Mouse (Mus musculus) gastrocnemius, adult 2 months (tissue): ENCODE data around the gene Bri3. TPM values are rescaled to one million over a fixed set of nuclear protein-coding genes. Genes with fewer than 3 reads are reported as not detected.

ENCODE experiments used
- DNase-seq: peaks from one replicate; pipeline ENCODE4 v3.0.0; 2022
- H3K27ac ChIP-seq: fragments of 200-600 bp; 2 replicates; pipeline ENCODE4 v1.8.1; 2022; ENCODE audit warnings: mild to moderate bottlenecking
- H3K4me3 ChIP-seq: fragments of 200-600 bp; 2 replicates; pipeline ENCODE4 v1.8.1; 2022; ENCODE audit warnings: mild to moderate bottlenecking, moderate library complexity
- CTCF ChIP-seq: fragments of 200-600 bp; IDR thresholded peaks from 2 replicates; pipeline ENCODE4 v1.8.1; 2022; ENCODE audit warnings: antibody characterized with exemption, mild to moderate bottlenecking, moderate library complexity
- intact Hi-C: fragments of 180-260 bp; cut with DNase I; formaldehyde crosslinking; loops from one replicate; pipeline ENCODE4 v1.15.1; 2025
- total RNA-seq, 2 experiments: library from RNA; stranded (reverse); gene quantifications; 2 replicates each; pipeline ENCODE4 v1.2.3; 2021

The Bri3 gene
- total RNA-seq, 2 experiments from 2014 or later = 36.4 to 45.7 TPM

- intact Hi-C loops = no loop called here
- H3K27ac ChIP-seq = no peak overlapping the region
These were observed 27.5 kb downstream of the Bri3 start for GRCm38 (mm10) chr5:144271772-144272171.

GRCm38 (mm10) chr5:144274904-144275303, 30.7 kb downstream of the Bri3 start:
- Histone ChIP-seq H3K4me3 (peak overlapping the region; percentile 23; the same call in 1 of the 2 replicates), H3K27ac (peak overlapping the region; percentile 25; the same call in 1 of the 2 replicates)
- DNase-seq = peak; percentile 37
- TF ChIP-seq CTCF = no peak
- intact Hi-C loops = no loop called here

More at GRCm38 (mm10) chr5:144271772-144272171, 27.5 kb downstream of the Bri3 start:
- no peak overlapping the region for H3K4me3 ChIP-seq
- TF ChIP-seq CTCF = no peak
- no peak for DNase-seq

- Histone ChIP-seq H3K27ac (no peak overlapping the region), H3K4me3 (no peak overlapping the region)
- no peak for TF ChIP-seq CTCF
- intact Hi-C loops = loop anchor here (1.0 kb wide), 1 partner anchor 21 kb away; no protein-coding TSS in a partner anchor
- DNase-seq = no peak
These were observed 32.8 kb downstream of the Bri3 start for GRCm38 (mm10) chr5:144276898-144277630.

- intact Hi-C loops = no loop called here
- TF ChIP-seq CTCF = no peak
- DNase-seq = no peak
These were observed 34.2 kb downstream of the Bri3 start for GRCm38 (mm10) chr5:144278374-144278960.

GRCm38 (mm10) chr5:144279081-144279541, 34.9 kb downstream of the Bri3 start:
- no peak for TF ChIP-seq CTCF
- DNase-seq = no peak
- Histone ChIP-seq H3K27ac (no peak overlapping the region), H3K4me3 (no peak overlapping the region)
- intact Hi-C loops = no loop called here

More at GRCm38 (mm10) chr5:144278374-144278960, 34.2 kb downstream of the Bri3 start:
- H3K4me3 ChIP-seq = no peak overlapping the region
- H3K27ac ChIP-seq = no peak overlapping the region

GRCm38 (mm10) chr5:144279926-144280325, 35.7 kb downstream of the Bri3 start:
- H3K4me3 ChIP-seq = no peak overlapping the region
- H3K27ac ChIP-seq = no peak overlapping the region
- TF ChIP-seq CTCF = no peak
- DNase-seq = no peak
- intact Hi-C loops = no loop called here

GRCm38 (mm10) chr5:144282470-144283260, 38.4 kb downstream of the Bri3 start:
- Histone ChIP-seq H3K4me3 (no peak overlapping the region), H3K27ac (no peak overlapping the region)
- no peak for DNase-seq
- intact Hi-C loops = no loop called here
- no peak for TF ChIP-seq CTCF

GRCm38 (mm10) chr5:144283551-144284031, 39.4 kb downstream of the Bri3 start:
- DNase-seq = peak; percentile 59
- TF ChIP-seq CTCF = no peak
- intact Hi-C loops = no loop called here
- Histone ChIP-seq H3K27ac (no peak overlapping the region), H3K4me3 (no peak overlapping the region)

- no peak for TF ChIP-seq CTCF
- no peak for DNase-seq
- H3K4me3 ChIP-seq = no peak overlapping the region
- H3K27ac ChIP-seq = no peak overlapping the region
- intact Hi-C loops = no loop called here
These were observed 40.4 kb downstream of the Bri3 start for GRCm38 (mm10) chr5:144284599-144284998.

- DNase-seq = no peak
- Histone ChIP-seq H3K4me3 (no peak overlapping the region), H3K27ac (no peak overlapping the region)
- intact Hi-C loops = no loop called here
- no peak for TF ChIP-seq CTCF
These were observed 42.5 kb downstream of the Bri3 start for GRCm38 (mm10) chr5:144286591-144287266.

GRCm38 (mm10) chr5:144287267-144287820, 43.1 kb downstream of the Bri3 start:
- Histone ChIP-seq H3K4me3 (no peak overlapping the region), H3K27ac (no peak overlapping the region)
- TF ChIP-seq CTCF = no peak
- DNase-seq = peak; percentile 30
- intact Hi-C loops = no loop called here

- peak overlapping the region; percentile 31; the same call in 1 of the 2 replicates for H3K27ac ChIP-seq
- TF ChIP-seq CTCF = no peak
- intact Hi-C loops = no loop called here
- DNase-seq = no peak
- no peak overlapping the region for H3K4me3 ChIP-seq
These were observed 44.2 kb downstream of the Bri3 start for GRCm38 (mm10) chr5:144288391-144288790.
